Mouse (Mus musculus) lung, embryonic 14.5 days (tissue): ENCODE results near the gene Ppp1r16b. TPM values are rescaled to one million over a fixed set of nuclear protein-coding genes. Genes with fewer than 3 reads are reported as not detected.
A peak's percentile ranks its signal among the peaks of the same experiment; 100 is the strongest.

Experiments used
- ATAC-seq: fragments of 200-750 bp; cut with Nextera tagmentation; 2 replicates; pipeline ENCODE4 v1.8.0; 2017; ENCODE audit warnings: mild to moderate bottlenecking, moderate TSS enrichment, moderate library complexity; ENCODE audit not compliant: insufficient read depth
- DNase-seq: peaks from one replicate; pipeline ENCODE4 v3.0.0-alpha.2; 2015
- H3K27ac ChIP-seq: fragments of 300-500 bp; sonication (generic); 2 replicates; pipeline ENCODE4 v1.5.1; 2014; ENCODE audit warnings: low read depth, mild to moderate bottlenecking, moderate library complexity
- H3K27me3 ChIP-seq: fragments of 300-500 bp; sonication (generic); 2 replicates; pipeline ENCODE4 v1.6.1; 2014; ENCODE audit warnings: low read length, control low read depth; ENCODE audit not compliant: insufficient read depth
- H3K36me3 ChIP-seq: fragments of 300-500 bp; sonication (generic); 2 replicates; pipeline ENCODE4 v1.6.1; 2014; ENCODE audit warnings: control low read depth; ENCODE audit not compliant: insufficient read depth
- H3K4me1 ChIP-seq: fragments of 300-500 bp; sonication (generic); 2 replicates; pipeline ENCODE4 v1.6.1; 2014; ENCODE audit warnings: antibody characterized with exemption, control low read depth; ENCODE audit not compliant: insufficient read depth
- H3K4me2 ChIP-seq: fragments of 300-500 bp; sonication (generic); 2 replicates; pipeline ENCODE4 v1.6.1; 2014; ENCODE audit warnings: mild to moderate bottlenecking
- H3K4me3 ChIP-seq: fragments of 300-500 bp; sonication (generic); 2 replicates; pipeline ENCODE4 v1.5.1; 2014; ENCODE audit warnings: low read depth, low read length
- H3K9ac ChIP-seq: fragments of 300-500 bp; sonication (generic); 2 replicates; pipeline ENCODE4 v1.6.1; 2014
- H3K9me3 ChIP-seq: fragments of 300-500 bp; sonication (generic); 2 replicates; pipeline ENCODE4 v1.6.1; 2016; ENCODE audit warnings: low read depth, low read length, control low read depth
- CTCF ChIP-seq: IDR thresholded peaks from 2 replicates; pipeline ENCODE4 v1.5.1; 2016; ENCODE audit warnings: antibody characterized with exemption, low read depth
- WGBS: fragments of 180-500 bp; shearing (Covaris S2); extraction: QIAGEN DNeasy Blood & Tissue Kit; methylation state at CpG from one replicate; pipeline ENCODE4 v1.1.7; 2014; 5-methylcytosine and 5-hydroxymethylcytosine counted together
- polyA plus RNA-seq: library from polyadenylated mRNA; unstranded; fragments of >200 nt; fragmentation: Nextera tagmentation; extraction: Ambion mirVana; gene quantifications from 2 replicates; pipeline ENCODE4 v1.2.1, GENCODE M21; 2014

Ppp1r16b gene
- polyA plus RNA-seq, 1 experiment from 2014 or later: 17.6 TPM

- no peaks in the 10 kb centered on the region for H3K9me3 ChIP-seq
- WGBS: under 1% methylated on average over 54 of the region's 54 CpGs
- peak overlapping the region; percentile 51 for H3K4me3 ChIP-seq
- ATAC-seq: peak; percentile 11; the same call in 1 of the 2 replicates
- peak; percentile 50 for DNase-seq
- no peak for TF ChIP-seq CTCF
- H3K27ac ChIP-seq: peak overlapping the region; percentile 27; the same call in 1 of the 2 replicates
- H3K9ac ChIP-seq: peak overlapping the region; percentile 50
- no peaks in the 10 kb centered on the region for H3K4me1 ChIP-seq
- peak overlapping the region; percentile 93 for H3K4me2 ChIP-seq
- H3K27me3 ChIP-seq: peaks cover 51% of the 10 kb centered on the region
- no peaks in the 10 kb centered on the region for H3K36me3 ChIP-seq
These were observed 2.7 kb downstream of the Ppp1r16b start for GRCm38 (mm10) chr2:158667671-158668432.

GRCm38 (mm10) chr2:158668433-158669010, 3.3 kb downstream of the Ppp1r16b start:
- H3K27me3 ChIP-seq: peaks cover 51% of the 10 kb centered on the region
- ATAC-seq (no peak), DNase-seq (no peak)
- H3K4me2 ChIP-seq: peak overlapping the region; percentile 93
- no peak overlapping the region for H3K27ac ChIP-seq
- H3K4me1 ChIP-seq: peaks cover 5% of the 10 kb centered on the region; the same call in 1 of the 2 replicates
- 9% methylated on average over 23 of the region's 23 CpGs for WGBS
- no peaks in the 10 kb centered on the region for H3K9me3 ChIP-seq
- peak overlapping the region; percentile 50; the same call in 1 of the 2 replicates for H3K9ac ChIP-seq
- H3K36me3 ChIP-seq: no peaks in the 10 kb centered on the region
- no peak for TF ChIP-seq CTCF
- H3K4me3 ChIP-seq: peak overlapping the region; percentile 51

GRCm38 (mm10) chr2:158669199-158670195, 4.3 kb downstream of the Ppp1r16b start:
- 53% methylated on average over 13 of the region's 13 CpGs for WGBS
- Histone ChIP-seq H3K4me1 (peaks cover 5% of the 10 kb centered on the region; the same call in 1 of the 2 replicates), H3K27ac (no peak overlapping the region), H3K36me3 (no peaks in the 10 kb centered on the region), H3K9ac (no peak overlapping the region), H3K27me3 (peaks cover 51% of the 10 kb centered on the region), H3K4me3 (peak overlapping the region; percentile 51; the same call in 1 of the 2 replicates), H3K9me3 (no peaks in the 10 kb centered on the region), H3K4me2 (peak overlapping the region; percentile 93)
- no peak for ATAC-seq
- no peak for TF ChIP-seq CTCF
- no peak for DNase-seq

GRCm38 (mm10) chr2:158670571-158670970, 5.4 kb downstream of the Ppp1r16b start:
- H3K9ac ChIP-seq: no peak overlapping the region
- TF ChIP-seq CTCF: no peak
- no peak for DNase-seq
- peak overlapping the region; percentile 93; the same call in 1 of the 2 replicates for H3K4me2 ChIP-seq
- 52% methylated on average over 10 of the region's 10 CpGs for WGBS
- H3K4me1 ChIP-seq: peaks cover 5% of the 10 kb centered on the region; the same call in 1 of the 2 replicates
- peaks cover 50% of the 10 kb centered on the region for H3K27me3 ChIP-seq
- no peaks in the 10 kb centered on the region for H3K9me3 ChIP-seq
- no peak for ATAC-seq
- H3K36me3 ChIP-seq: no peaks in the 10 kb centered on the region
- H3K4me3 ChIP-seq: no peak overlapping the region
- no peak overlapping the region for H3K27ac ChIP-seq

- H3K27ac ChIP-seq: peak overlapping the region; percentile 43; the same call in 1 of the 2 replicates
These were observed 7.6 kb downstream of the Ppp1r16b start for GRCm38 (mm10) chr2:158672829-158673228.

GRCm38 (mm10) chr2:158673493-158673892, 8.3 kb downstream of the Ppp1r16b start:
- Histone ChIP-seq H3K4me2 (no peak overlapping the region), H3K36me3 (no peaks in the 10 kb centered on the region), H3K27me3 (peaks cover 21% of the 10 kb centered on the region), H3K4me3 (no peak overlapping the region), H3K27ac (peak overlapping the region; percentile 44; the same call in 1 of the 2 replicates), H3K9ac (no peak overlapping the region), H3K9me3 (no peaks in the 10 kb centered on the region), H3K4me1 (peaks cover 5% of the 10 kb centered on the region; the same call in 1 of the 2 replicates)
- DNase-seq (no peak), ATAC-seq (peak; percentile 26; the same call in 1 of the 2 replicates)
- 41% methylated on average over 4 of the region's 4 CpGs for WGBS
- no peak for TF ChIP-seq CTCF

More at GRCm38 (mm10) chr2:158672829-158673228, 7.6 kb downstream of the Ppp1r16b start:
- Histone ChIP-seq H3K9me3 (no peaks in the 10 kb centered on the region), H3K36me3 (no peaks in the 10 kb centered on the region), H3K4me1 (peaks cover 5% of the 10 kb centered on the region; the same call in 1 of the 2 replicates), H3K9ac (no peak overlapping the region), H3K27me3 (peaks cover 28% of the 10 kb centered on the region), H3K4me3 (no peak overlapping the region), H3K4me2 (no peak overlapping the region)
- WGBS: 12% methylated on average over 6 of the region's 6 CpGs
- ATAC-seq (peak; percentile 26; the same call in 1 of the 2 replicates), DNase-seq (peak; percentile 78)
- no peak for TF ChIP-seq CTCF
